Mouse (Mus musculus): ENCODE results near the gene Oprd1. TPM values are rescaled to one million over a fixed set of nuclear protein-coding genes. Genes with fewer than 3 reads are reported as not detected.

Gene Oprd1
- total RNA-seq, 2 experiments from 2014 or later, result not detected

DNA sequence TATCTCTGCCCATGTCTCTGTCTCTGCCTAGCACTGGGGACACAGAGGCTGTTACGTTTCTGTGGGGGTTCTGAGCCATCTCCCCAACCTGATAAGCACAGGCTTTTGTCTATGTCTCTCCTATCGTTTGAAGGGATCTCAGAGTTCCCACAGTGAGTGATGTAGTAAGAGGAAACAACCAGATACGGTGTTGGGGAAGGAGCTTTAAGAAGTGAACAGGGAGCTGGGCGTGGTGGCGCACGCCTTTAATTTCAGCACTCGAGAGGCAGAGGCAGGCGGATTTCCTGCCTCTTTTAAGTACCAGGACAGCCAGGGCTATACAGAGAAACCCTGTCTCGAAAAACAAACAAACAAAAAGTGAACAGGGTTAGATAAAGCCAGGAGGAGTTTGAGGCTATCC, 13.2 kb downstream of the Oprd1 start:
- intact Hi-C loops (cut with DNase I), result no loop called here
- Histone ChIP-seq H3K27ac (no peak overlapping the region), H3K4me3 (no peak overlapping the region)
- no peak for DNase-seq
- no peak for TF ChIP-seq CTCF (IDR thresholded peaks at IDR 0.05)

GRCm38 (mm10) chr4:132130645-132131044, 13.6 kb downstream of the Oprd1 start:
- H3K4me3 ChIP-seq, result no peak overlapping the region
- no peak for DNase-seq
- no peak for TF ChIP-seq CTCF (IDR thresholded peaks at IDR 0.05)
- H3K27ac ChIP-seq, result no peak overlapping the region
- intact Hi-C loops (cut with DNase I), result no loop called here

DNA sequence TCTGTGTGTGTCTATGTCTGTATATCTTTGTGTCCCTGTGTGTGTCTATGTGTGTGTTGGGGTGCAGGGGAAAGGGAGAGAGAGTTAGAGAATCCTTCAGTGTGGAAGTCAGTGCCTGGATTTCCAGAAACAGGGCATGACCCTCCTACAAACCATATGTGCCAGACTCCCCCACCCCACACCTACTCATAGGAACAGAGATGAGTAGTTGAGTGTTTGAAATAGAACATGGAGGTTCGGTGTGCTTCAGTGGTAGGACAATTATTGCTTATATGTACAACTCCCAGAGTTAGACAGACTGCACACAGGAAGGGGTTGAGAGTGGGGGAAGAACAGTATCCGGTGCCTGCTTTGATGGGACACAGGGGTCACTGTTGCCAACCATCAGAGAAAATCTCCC, 14.2 kb downstream of the Oprd1 start:
- no peak for TF ChIP-seq CTCF (IDR thresholded peaks at IDR 0.05)
- intact Hi-C loops (cut with DNase I), result no loop called here
- H3K27ac ChIP-seq, result no peak overlapping the region
- DNase-seq, result no peak
- H3K4me3 ChIP-seq, result no peak overlapping the region

GRCm38 (mm10) chr4:132128997-132129636, 15.2 kb downstream of the Oprd1 start:
- H3K4me3 ChIP-seq, result no peak overlapping the region
- no peak overlapping the region for H3K27ac ChIP-seq
- DNase-seq, result no peak
- intact Hi-C loops (cut with DNase I), result no loop called here
- TF ChIP-seq CTCF (IDR thresholded peaks at IDR 0.05), result no peak

- intact Hi-C loops (cut with DNase I), result no loop called here
- DNase-seq, result no peak
- TF ChIP-seq CTCF (IDR thresholded peaks at IDR 0.05), result no peak
- Histone ChIP-seq H3K4me3 (no peak overlapping the region), H3K27ac (no peak overlapping the region)
Observed at GRCm38 (mm10) chr4:132127091-132127490, 17.2 kb downstream of the Oprd1 start.

DNA sequence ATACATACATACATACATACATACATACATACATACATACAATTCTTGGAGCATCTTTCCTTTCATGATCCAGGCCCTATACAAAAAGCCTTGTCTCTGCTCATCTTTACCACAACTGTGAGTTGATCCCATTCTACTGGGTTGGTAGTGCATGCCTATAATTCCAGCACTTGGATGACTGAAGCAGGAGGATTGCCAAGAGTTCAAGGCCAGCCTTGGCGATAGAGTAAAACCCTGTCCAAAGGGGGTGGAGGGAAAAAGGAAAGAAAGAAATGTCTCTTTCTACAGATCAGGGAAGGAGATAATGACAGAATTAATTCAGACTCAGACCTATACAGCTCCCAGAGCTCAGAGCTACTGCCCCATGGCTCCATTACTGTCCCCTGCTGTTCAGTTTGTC, 21.1 kb downstream of the Oprd1 start:
- no peak for DNase-seq
- no peak for TF ChIP-seq CTCF (IDR thresholded peaks at IDR 0.05)
- no peak overlapping the region for H3K4me3 ChIP-seq
- intact Hi-C loops (cut with DNase I), result no loop called here
- H3K27ac ChIP-seq, result no peak overlapping the region

- no peak overlapping the region for H3K27ac ChIP-seq
- no peak for DNase-seq
- intact Hi-C loops (cut with DNase I), result no loop called here
- H3K4me3 ChIP-seq, result no peak overlapping the region
- peak; percentile 27; the same call in 1 of the 2 replicates for TF ChIP-seq CTCF (IDR thresholded peaks at IDR 0.05)
Observed at GRCm38 (mm10) chr4:132121674-132122073, 22.6 kb downstream of the Oprd1 start.

DNA sequence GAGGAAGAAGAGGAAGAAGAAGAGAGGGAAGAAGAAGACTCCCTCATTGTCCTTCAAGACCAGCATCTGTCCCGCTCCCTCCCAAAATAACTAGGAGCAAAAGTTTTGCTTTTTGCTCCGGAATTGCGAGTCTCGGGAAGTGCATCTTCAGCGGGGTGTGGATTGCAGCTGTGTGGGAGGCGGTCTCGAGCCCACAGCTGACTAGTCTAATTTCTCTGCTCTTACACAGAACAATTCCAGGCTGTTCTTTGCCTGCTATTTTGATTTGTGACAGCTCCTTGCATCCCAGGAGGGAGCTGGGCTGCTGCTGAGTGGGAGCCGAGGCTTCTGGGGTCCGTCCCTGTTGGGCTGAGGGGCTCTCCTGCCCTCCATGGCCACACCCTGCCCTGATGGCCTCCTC, 24.7 kb downstream of the Oprd1 start:
- intact Hi-C loops (cut with DNase I), result no loop called here

GRCm38 (mm10) chr4:132116315-132116714, 28.0 kb downstream of the Oprd1 start:
- no peak overlapping the region for H3K4me3 ChIP-seq
- no peak for DNase-seq
- intact Hi-C loops (cut with DNase I), result no loop called here
- no peak overlapping the region for H3K27ac ChIP-seq
- TF ChIP-seq CTCF (IDR thresholded peaks at IDR 0.05), result no peak

More for the DNA sequence above, 24.7 kb downstream of the Oprd1 start:
- H3K4me3 ChIP-seq, result no peak overlapping the region
- no peak for DNase-seq
- no peak overlapping the region for H3K27ac ChIP-seq
- TF ChIP-seq CTCF (IDR thresholded peaks at IDR 0.05), result no peak

DNA sequence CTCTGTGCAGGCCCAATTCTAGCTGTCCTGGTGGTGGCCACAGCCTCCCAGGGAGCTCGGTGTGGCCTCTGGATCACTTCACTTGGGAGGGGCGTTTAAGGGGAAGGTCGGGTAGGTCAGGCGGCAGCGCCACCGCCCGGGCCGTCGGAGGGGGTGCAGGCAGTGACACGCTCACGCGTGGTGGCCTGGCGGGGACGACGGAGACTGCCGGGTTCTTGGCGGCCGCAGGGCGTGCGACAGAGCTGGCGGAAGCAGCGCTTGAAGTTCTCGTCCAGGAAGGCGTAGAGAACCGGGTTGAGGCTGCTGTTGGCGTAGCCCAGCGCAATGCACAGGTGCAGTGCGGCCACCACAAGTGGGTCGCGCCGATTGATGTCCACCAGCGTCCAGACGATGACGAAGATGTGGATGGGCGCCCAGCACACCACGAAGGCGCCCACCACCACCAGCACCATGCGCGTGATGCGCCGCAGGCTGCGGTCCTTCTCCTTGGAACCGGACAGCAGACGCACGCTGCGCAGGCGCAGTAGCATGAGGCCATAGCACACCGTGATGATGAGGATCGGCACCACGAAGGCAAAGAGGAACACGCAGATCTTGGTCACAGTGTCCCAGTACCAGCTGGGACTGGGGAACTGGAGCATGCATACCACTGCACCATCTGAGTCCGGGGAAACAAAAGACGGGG, 30.7 kb downstream of the Oprd1 start:
- DNase-seq, result peak; percentile 27
- intact Hi-C loops (cut with DNase I), result no loop called here
- no peak for TF ChIP-seq CTCF (IDR thresholded peaks at IDR 0.05)
- H3K4me3 ChIP-seq, result peak overlapping the region; percentile 52
- no peak overlapping the region for H3K27ac ChIP-seq

DNA sequence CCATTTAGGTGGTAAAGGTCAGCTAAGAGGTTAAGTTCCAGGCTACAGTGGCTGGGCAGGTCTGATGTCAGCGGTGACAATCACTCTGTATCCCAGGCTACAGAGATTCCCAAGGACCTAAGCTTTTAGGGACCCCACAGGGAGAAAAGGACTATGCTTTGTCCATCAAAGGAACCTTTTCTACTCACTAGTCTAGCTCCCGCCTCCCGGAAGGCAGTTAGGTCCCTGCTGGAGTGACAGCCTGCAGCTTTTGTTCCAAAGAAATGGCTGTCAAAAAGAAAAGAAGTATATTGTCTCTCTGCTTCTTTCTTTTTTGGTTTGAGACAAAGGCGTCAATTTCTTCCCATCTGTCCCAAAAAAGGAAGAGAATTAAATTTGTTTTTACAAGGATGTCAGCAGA, 33.1 kb downstream of the Oprd1 start:
- Histone ChIP-seq H3K27ac (no peak overlapping the region), H3K4me3 (no peak overlapping the region)
- no peak for TF ChIP-seq CTCF (IDR thresholded peaks at IDR 0.05)
- intact Hi-C loops (cut with DNase I), result no loop called here
- DNase-seq, result no peak

- Histone ChIP-seq H3K4me3 (no peak overlapping the region), H3K27ac (no peak overlapping the region)
- intact Hi-C loops (cut with DNase I), result no loop called here
- no peak for TF ChIP-seq CTCF (IDR thresholded peaks at IDR 0.05)
- DNase-seq, result no peak
Observed at GRCm38 (mm10) chr4:132108221-132108620, 36.1 kb downstream of the Oprd1 start.

GRCm38 (mm10) chr4:132101152-132101551, 43.1 kb downstream of the Oprd1 start:
- DNase-seq, result no peak
- no peak overlapping the region for H3K4me3 ChIP-seq
- H3K27ac ChIP-seq, result no peak overlapping the region
- intact Hi-C loops (cut with DNase I), result no loop called here
- TF ChIP-seq CTCF (IDR thresholded peaks at IDR 0.05), result peak; percentile 62

DNA sequence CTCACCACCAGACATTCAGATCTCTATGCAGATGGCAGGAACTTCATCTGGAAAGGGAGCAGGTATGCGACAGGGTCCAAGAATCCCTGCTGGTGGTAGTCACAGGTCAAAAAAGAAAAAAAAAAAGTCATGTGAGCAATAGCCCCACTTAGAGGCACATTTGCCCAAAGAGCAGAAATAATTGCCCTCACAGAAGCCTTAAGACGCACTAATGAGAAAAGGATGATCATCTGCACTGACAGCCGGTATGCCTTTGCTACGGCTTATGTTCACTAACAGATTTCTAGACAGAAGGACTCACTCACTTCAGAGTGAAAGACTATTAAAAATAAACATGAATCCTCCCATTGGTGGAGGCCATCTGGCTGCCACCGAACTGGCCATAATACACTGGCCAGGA, 44.7 kb downstream of the Oprd1 start:
- no peak overlapping the region for H3K4me3 ChIP-seq
- no peak for DNase-seq
- intact Hi-C loops (cut with DNase I), result no loop called here
- H3K27ac ChIP-seq, result no peak overlapping the region
- no peak for TF ChIP-seq CTCF (IDR thresholded peaks at IDR 0.05)
